In the genomic region with DNA sequence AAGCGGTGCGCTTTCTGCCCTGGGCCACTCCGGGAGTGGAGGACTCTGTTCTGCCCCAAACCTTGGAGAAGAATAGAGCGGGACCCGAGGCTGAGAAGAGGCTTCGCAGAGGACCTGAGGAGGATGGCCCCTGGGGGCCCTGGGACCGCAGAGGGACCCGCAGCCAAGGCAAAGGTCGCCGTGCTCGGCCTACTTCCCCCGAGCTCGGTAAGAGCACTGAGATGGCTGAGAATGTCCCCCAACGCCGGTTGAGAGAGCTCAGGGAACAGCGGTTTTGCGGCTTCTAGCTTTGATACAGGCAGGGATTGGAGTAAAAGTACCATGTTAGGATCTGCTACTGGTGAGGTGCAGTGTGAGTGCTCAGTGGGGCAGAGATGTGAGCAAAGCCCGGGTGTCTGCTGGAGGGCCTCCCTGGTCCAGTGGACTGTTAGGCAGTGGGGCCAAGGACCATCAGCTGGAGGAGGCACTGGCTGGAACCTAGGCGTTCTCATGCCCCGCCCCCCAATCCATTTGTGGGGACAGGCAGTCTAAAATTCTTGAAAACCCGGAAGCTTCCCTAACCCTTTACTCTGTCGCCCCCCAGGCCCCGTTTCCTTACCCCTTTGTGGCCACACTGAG, we compare ENCODE assay signal across 8 mouse cellular contexts. TPM values are rescaled to one million over a fixed set of nuclear protein-coding genes. Genes with fewer than 3 reads are reported as not detected.
DNase-seq lines count a peak whose midpoint lies in the region; ATAC-seq and TF ChIP-seq lines count a peak whose summit lies in the region.

No protein-coding gene starts in this region.

- H3K4me2 ChIP-seq in heart, postnatal 0 days (ENCODE audit: low read depth, low read length), result no peak overlapping the region
- peak overlapping the region; percentile 58 for H3K4me2 ChIP-seq in embryonic facial prominence, embryonic 14.5 days (ENCODE audit: low read depth, low read length)
- peak overlapping the region; percentile 46 for H3K4me2 ChIP-seq in hindbrain, embryonic 16.5 days (ENCODE audit: low read length)

- DNase-seq in heart, postnatal 0 days (ENCODE audit: low spot score), result no peak
- no peak for DNase-seq in heart, postnatal 4 days
- DNase-seq in embryonic facial prominence, embryonic 14.5 days (ENCODE audit: low spot score), result no peak
- peak; percentile 39 for DNase-seq in neural tube, embryonic 10.5 days (ENCODE audit: extremely low spot score, low spot score)
- DNase-seq in adrenal gland, adult 18-20 months (ENCODE audit: low spot score in 2 of 2), result no peak
- DNase-seq in spleen, adult 12 weeks (ENCODE audit: low spot score), result no peak

- 0 out of 2 replicates have a peak overlapping the region, but pooled peaks have one; percentile 11 for H3K9ac ChIP-seq in heart, postnatal 0 days (replicated peaks; ENCODE audit: low read depth, low read length)
- peak overlapping the region; percentile 54 for H3K9ac ChIP-seq in embryonic facial prominence, embryonic 14.5 days (ENCODE audit: low read depth, low read length)
- peak overlapping the region; percentile 20 for H3K9ac ChIP-seq in hindbrain, embryonic 16.5 days (ENCODE audit: low read depth, low read length)

- WGBS in heart, postnatal 0 days, result 59% methylated on average over 23 of the region's 23 CpGs
- WGBS in embryonic facial prominence, embryonic 14.5 days, result 25% methylated on average over 22 of the region's 23 CpGs
- 22% methylated on average over 23 of the region's 23 CpGs for WGBS in hindbrain, embryonic 16.5 days

- H3K36me3 ChIP-seq in heart, postnatal 0 days (replicated peaks; ENCODE audit: control insufficient read depth, insufficient read depth, low read length), result peaks cover 29% of the 10 kb centered on the region
- H3K36me3 ChIP-seq in embryonic facial prominence, embryonic 14.5 days (ENCODE audit: control insufficient read depth, insufficient read depth, low read length), result peaks cover 10% of the 10 kb centered on the region
- no peaks in the 10 kb centered on the region; the same call in 1 of the 2 replicates for H3K36me3 ChIP-seq in hindbrain, embryonic 16.5 days (ENCODE audit: control insufficient read depth, insufficient read depth, low read length)

- H3K4me1 ChIP-seq in heart, postnatal 0 days (ENCODE audit: control insufficient read depth, insufficient read depth), result peaks cover 31% of the 10 kb centered on the region
- peaks cover 29% of the 10 kb centered on the region for H3K4me1 ChIP-seq in embryonic facial prominence, embryonic 14.5 days (ENCODE audit: control insufficient read depth, insufficient read depth, low read length)
- H3K4me1 ChIP-seq in hindbrain, embryonic 16.5 days (ENCODE audit: control insufficient read depth, insufficient read depth, low read depth, low read length), result peaks cover 37% of the 10 kb centered on the region

- no peak for ATAC-seq in heart, postnatal 0 days (ENCODE audit: insufficient read depth, low read depth)
- ATAC-seq in embryonic facial prominence, embryonic 14.5 days (ENCODE audit: low read depth), result no peak
- no peak for ATAC-seq in hindbrain, embryonic 16.5 days
- ATAC-seq in megakaryocyte progenitor cell, adult 5-6 weeks (replicated peaks; ENCODE audit: poor library complexity), result no peak

- TF ChIP-seq CTCF in heart, postnatal 0 days (IDR thresholded peaks at IDR 0.05; ENCODE audit: low read depth), result no peak

- no peaks in the 10 kb centered on the region for H3K9me3 ChIP-seq in heart, postnatal 0 days (replicated peaks; ENCODE audit: control insufficient read depth, low read length)
- no peaks in the 10 kb centered on the region for H3K9me3 ChIP-seq in embryonic facial prominence, embryonic 14.5 days (ENCODE audit: control insufficient read depth, low read length)
- no peaks in the 10 kb centered on the region for H3K9me3 ChIP-seq in hindbrain, embryonic 16.5 days (ENCODE audit: control insufficient read depth, low read length)

- no peak for TF ChIP-seq EP300 in heart, postnatal 0 days (IDR thresholded peaks at IDR 0.05; ENCODE audit: low read depth)

- peaks cover 25% of the 10 kb centered on the region for H3K27me3 ChIP-seq in heart, postnatal 0 days (ENCODE audit: control insufficient read depth, insufficient read depth, low read length)
- H3K27me3 ChIP-seq in embryonic facial prominence, embryonic 14.5 days (replicated peaks; ENCODE audit: control insufficient read depth, insufficient read depth, low read length), result peaks cover 39% of the 10 kb centered on the region
- peaks cover 9% of the 10 kb centered on the region for H3K27me3 ChIP-seq in hindbrain, embryonic 16.5 days (replicated peaks; ENCODE audit: control insufficient read depth, insufficient read depth, low read length)

- no peak overlapping the region for H3K4me3 ChIP-seq in heart, postnatal 0 days (ENCODE audit: low read depth, low read length)
- H3K4me3 ChIP-seq in embryonic facial prominence, embryonic 14.5 days (ENCODE audit: low read depth, low read length), result peak overlapping the region; percentile 35
- peak overlapping the region; percentile 19 for H3K4me3 ChIP-seq in hindbrain, embryonic 16.5 days (ENCODE audit: low read length)

- no peak overlapping the region for H3K27ac ChIP-seq in heart, postnatal 0 days (ENCODE audit: low read depth)
- H3K27ac ChIP-seq in embryonic facial prominence, embryonic 14.5 days (replicated peaks; ENCODE audit: low read depth, low read length), result no peak overlapping the region
- H3K27ac ChIP-seq in hindbrain, embryonic 16.5 days (ENCODE audit: low read depth, low read length), result no peak overlapping the region

RNA-seq across cellular contexts. Expression of a gene that starts 13.9 kb away (rescaled TPM):
- total RNA-seq in heart, postnatal 0 days (2014; rRNA removed; ENCODE audit: low replicate concordance), result 95.0 and 105 TPM in 2 replicates
- polyA plus RNA-seq in heart, postnatal 0 days (2015; fragmentation: Nextera tagmentation; extraction: Ambion mirVana), result 26.8 and 30.2 TPM in 2 replicates
- total RNA-seq in heart, postnatal 4 days (2021), result 100 to 1,000 TPM; 121 to 123 TPM
- polyA plus RNA-seq in embryonic facial prominence, embryonic 14.5 days (2014; fragmentation: Nextera tagmentation; extraction: Ambion mirVana), result 20.2 and 20.3 TPM in 2 replicates
- 20.3 and 20.4 TPM in 2 replicates for polyA plus RNA-seq in hindbrain, embryonic 16.5 days (2015; fragmentation: Nextera tagmentation; extraction: Ambion mirVana)
- total RNA-seq in adrenal gland, adult 18-20 months (2021), result 10 to 100 TPM in 1 of 2 experiments, 1 to 10 TPM in 1; 7.3 to 10.8 TPM
- not detected in 2 replicates for total RNA-seq in megakaryocyte progenitor cell, adult 5-6 weeks (2015)
- not detected in 2 replicates for total RNA-seq in megakaryocyte progenitor cell, adult 5-6 weeks (2017)

RNA-seq across cellular contexts. Expression of a gene that starts 28.9 kb away (rescaled TPM):
- total RNA-seq in heart, postnatal 0 days (2014; rRNA removed; ENCODE audit: low replicate concordance), result 983 and 1,187 TPM in 2 replicates
- 601 and 639 TPM in 2 replicates for polyA plus RNA-seq in heart, postnatal 0 days (2015; fragmentation: Nextera tagmentation; extraction: Ambion mirVana)
- total RNA-seq in heart, postnatal 4 days (2021), result 100 to 1,000 TPM; 742 to 747 TPM
- 159 and 218 TPM in 2 replicates for polyA plus RNA-seq in embryonic facial prominence, embryonic 14.5 days (2014; fragmentation: Nextera tagmentation; extraction: Ambion mirVana)
- polyA plus RNA-seq in hindbrain, embryonic 16.5 days (2015; fragmentation: Nextera tagmentation; extraction: Ambion mirVana), result 1.7 and 10.9 TPM in 2 replicates
- 10 to 100 TPM; 15.9 to 21.3 TPM for total RNA-seq in adrenal gland, adult 18-20 months (2021)
- total RNA-seq in megakaryocyte progenitor cell, adult 5-6 weeks (2015), result not detected in 2 replicates
- total RNA-seq in megakaryocyte progenitor cell, adult 5-6 weeks (2017), result not detected in 2 replicates

RNA-seq across cellular contexts. Expression of a gene that starts 46.7 kb away (rescaled TPM):
- 74.7 and 85.2 TPM in 2 replicates for total RNA-seq in heart, postnatal 0 days (2014; rRNA removed; ENCODE audit: low replicate concordance)
- polyA plus RNA-seq in heart, postnatal 0 days (2015; fragmentation: Nextera tagmentation; extraction: Ambion mirVana), result 47.4 and 55.9 TPM in 2 replicates
- 10 to 100 TPM; 41.1 to 41.4 TPM for total RNA-seq in heart, postnatal 4 days (2021)
- 74.2 and 82.9 TPM in 2 replicates for polyA plus RNA-seq in embryonic facial prominence, embryonic 14.5 days (2014; fragmentation: Nextera tagmentation; extraction: Ambion mirVana)
- 77.8 and 78.4 TPM in 2 replicates for polyA plus RNA-seq in hindbrain, embryonic 16.5 days (2015; fragmentation: Nextera tagmentation; extraction: Ambion mirVana)
- 10 to 100 TPM; 53.2 to 56.1 TPM for total RNA-seq in adrenal gland, adult 18-20 months (2021)
- 65.8 and 74.1 TPM in 2 replicates for total RNA-seq in megakaryocyte progenitor cell, adult 5-6 weeks (2015)
- total RNA-seq in megakaryocyte progenitor cell, adult 5-6 weeks (2017), result 87.0 and 98.6 TPM in 2 replicates

Comparison
In these comparisons a context has a peak if more than half of its experiments do, and no peak if none do; other contexts are left out.
1. RNA of a gene that starts 13.9 kb away (total RNA-seq): 121 to 123 TPM in heart, postnatal 4 days, 95.0 to 105 TPM in heart, postnatal 0 days and 7.3 to 10.8 TPM in adrenal gland, adult 18-20 months; not detected in megakaryocyte progenitor cell, adult 5-6 weeks; every median in the first group is over 4 times any median in the second.
2. RNA of a gene that starts 28.9 kb away (total RNA-seq): 983 to 1,187 TPM in heart, postnatal 0 days and 742 to 747 TPM in heart, postnatal 4 days; 15.9 to 21.3 TPM in adrenal gland, adult 18-20 months and not detected in megakaryocyte progenitor cell, adult 5-6 weeks; every median in the first group is over 10 times any median in the second.
3. Peak in every context shown above with its lines, with median percentiles within 50 percentile points of each other: H3K9ac ChIP-seq.